Mouse (Mus musculus) embryonic fibroblast, embryonic 13.5 days (primary cell): ENCODE data around the gene Ascc3. TPM values are rescaled to one million over a fixed set of nuclear protein-coding genes. Genes with fewer than 3 reads are reported as not detected.

Experiments
- H3K27ac ChIP-seq: 2 replicates; pipeline ENCODE4 v1.5.1; 2012; ENCODE audit warnings: low read length, control low read depth, inconsistent platforms; ENCODE audit not compliant: insufficient read depth
- H3K4me1 ChIP-seq: 2 replicates; pipeline ENCODE4 v1.6.1; 2011; ENCODE audit warnings: low read length; ENCODE audit not compliant: control insufficient read depth, insufficient read depth
- H3K4me3 ChIP-seq: 2 replicates; pipeline ENCODE4 v1.5.1; 2011; ENCODE audit warnings: mild to moderate bottlenecking, control low read depth, low read length; ENCODE audit not compliant: insufficient read depth
- CTCF ChIP-seq: IDR thresholded peaks from 2 replicates; pipeline ENCODE4 v1.5.1; 2011; ENCODE audit warnings: mild to moderate bottlenecking, control low read depth, low read length, moderate library complexity, borderline replicate concordance; ENCODE audit not compliant: insufficient read depth
- POLR2A ChIP-seq: IDR thresholded peaks from 2 replicates; pipeline ENCODE4 v1.6.1; 2011; ENCODE audit warnings: low read depth, mild to moderate bottlenecking, control low read depth, low read length, moderate library complexity
- polyA plus RNA-seq: library from polyadenylated mRNA; stranded (reverse); fragments of >200 nt; gene quantifications from 2 replicates; pipeline ENCODE4 v1.2.4, GENCODE M21; 2011; ENCODE audit warnings: low read depth; ENCODE audit not compliant: missing spikeins, insufficient read length

Gene Ascc3
- polyA plus RNA-seq, 1 experiment = 61.1 TPM

DNA sequence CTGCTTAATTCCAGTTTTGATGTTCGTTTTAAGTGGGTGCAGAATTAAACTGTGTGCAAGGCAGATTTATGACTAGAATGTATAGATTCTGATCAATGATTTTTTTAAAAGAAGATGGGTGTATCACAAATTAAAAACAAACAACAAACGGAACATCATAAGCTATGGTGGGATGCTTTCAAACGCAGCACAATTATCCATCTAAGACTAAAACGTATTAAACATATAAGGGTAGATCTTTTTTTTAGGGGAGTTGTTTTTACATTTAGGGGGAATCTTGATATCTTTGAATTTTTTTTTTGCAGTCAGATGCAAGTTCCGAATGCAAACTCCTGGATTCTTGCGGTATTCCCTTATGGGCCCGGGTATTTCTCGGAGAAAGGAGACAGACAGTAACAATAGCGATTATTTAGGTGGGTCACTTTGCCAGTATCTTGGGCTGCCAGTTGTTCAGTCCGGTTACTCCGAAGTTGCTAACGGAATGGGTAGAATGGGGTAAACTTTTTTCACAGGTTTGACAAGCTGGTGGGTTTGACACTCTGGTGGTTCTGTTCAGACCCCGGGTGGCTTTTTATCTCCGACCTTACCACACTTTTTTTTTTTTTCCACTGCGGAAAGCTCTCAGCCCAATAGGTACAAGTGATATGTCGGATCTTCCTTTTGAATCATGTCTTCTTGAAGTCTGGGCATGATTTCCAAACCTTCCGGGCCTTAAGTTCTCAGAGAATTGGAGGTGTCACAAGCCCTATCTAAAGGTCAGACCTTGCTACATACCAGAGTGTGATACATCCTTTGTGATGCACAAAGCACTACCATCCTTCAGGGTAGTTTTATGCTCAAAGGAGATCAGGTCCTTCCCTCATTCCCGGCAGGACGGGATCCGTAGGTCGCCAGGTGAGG is 307.6 kb downstream of the Ascc3 start:
- no peak overlapping the region for H3K27ac ChIP-seq
- no peak overlapping the region for H3K4me3 ChIP-seq
- TF ChIP-seq CTCF (no peak), POLR2A (no peak)
- no peaks in the 10 kb centered on the region for H3K4me1 ChIP-seq
